Mouse (Mus musculus): Measurements from ENCODE around the gene Mast4. TPM values are rescaled to one million over a fixed set of nuclear protein-coding genes. Genes with fewer than 3 reads are reported as not detected.
A peak's percentile ranks its signal among the peaks of the same experiment; 100 is the strongest.

Mast4 gene
- total RNA-seq, 2 experiments from 2014 or later: 43.1 to 43.4 TPM

GRCm38 (mm10) chr13:102994098-102994497, 340.2 kb downstream of the Mast4 start:
- peak; percentile 21 for DNase-seq
- intact Hi-C loops (cut with DNase I): no loop called here

- no peak for DNase-seq
- intact Hi-C loops (cut with DNase I): no loop called here
Measured at GRCm38 (mm10) chr13:102992680-102993423, 341.4 kb downstream of the Mast4 start.

GRCm38 (mm10) chr13:102991928-102992327, 342.4 kb downstream of the Mast4 start:
- no peak for DNase-seq
- intact Hi-C loops (cut with DNase I): no loop called here

GRCm38 (mm10) chr13:102991196-102991595, 343.1 kb downstream of the Mast4 start:
- no peak for DNase-seq
- intact Hi-C loops (cut with DNase I): no loop called here

GRCm38 (mm10) chr13:102990085-102990484, 344.2 kb downstream of the Mast4 start:
- intact Hi-C loops (cut with DNase I): no loop called here
- no peak for DNase-seq

GRCm38 (mm10) chr13:102989616-102990015, 344.7 kb downstream of the Mast4 start:
- DNase-seq: no peak
- intact Hi-C loops (cut with DNase I): no loop called here

- intact Hi-C loops (cut with DNase I): no loop called here
- no peak for DNase-seq
Measured at GRCm38 (mm10) chr13:102988976-102989375, 345.3 kb downstream of the Mast4 start.

- intact Hi-C loops (cut with DNase I): no loop called here
- no peak for DNase-seq
Measured at GRCm38 (mm10) chr13:102988251-102988895, 345.9 kb downstream of the Mast4 start.

GRCm38 (mm10) chr13:102984550-102984949, 349.7 kb downstream of the Mast4 start:
- intact Hi-C loops (cut with DNase I): no loop called here
- DNase-seq: no peak

GRCm38 (mm10) chr13:102973853-102974252, 360.4 kb downstream of the Mast4 start:
- intact Hi-C loops (cut with DNase I): no loop called here
- DNase-seq: no peak

- intact Hi-C loops (cut with DNase I): no loop called here
- DNase-seq: no peak
Measured at GRCm38 (mm10) chr13:102963471-102963870, 370.8 kb downstream of the Mast4 start.

GRCm38 (mm10) chr13:102958273-102959270, 375.7 kb downstream of the Mast4 start:
- intact Hi-C loops (cut with DNase I): no loop called here
- no peak for DNase-seq

GRCm38 (mm10) chr13:102957508-102958272, 376.6 kb downstream of the Mast4 start:
- intact Hi-C loops (cut with DNase I): no loop called here
- peak; percentile 18 for DNase-seq

GRCm38 (mm10) chr13:102955506-102955905, 378.8 kb downstream of the Mast4 start:
- DNase-seq: no peak
- intact Hi-C loops (cut with DNase I): no loop called here

GRCm38 (mm10) chr13:102949756-102950155, 384.5 kb downstream of the Mast4 start:
- DNase-seq: no peak
- intact Hi-C loops (cut with DNase I): no loop called here

- intact Hi-C loops (cut with DNase I): no loop called here
- DNase-seq: no peak
Measured at GRCm38 (mm10) chr13:102948966-102949365, 385.3 kb downstream of the Mast4 start.

GRCm38 (mm10) chr13:102947546-102947945, 386.8 kb downstream of the Mast4 start:
- no peak for DNase-seq
- intact Hi-C loops (cut with DNase I): no loop called here

GRCm38 (mm10) chr13:102946024-102946821, 388.1 kb downstream of the Mast4 start:
- DNase-seq: peak; percentile 10
- intact Hi-C loops (cut with DNase I): no loop called here

GRCm38 (mm10) chr13:102945450-102945849, 388.8 kb downstream of the Mast4 start:
- DNase-seq: no peak
- intact Hi-C loops (cut with DNase I): no loop called here

GRCm38 (mm10) chr13:102944516-102944915, 389.8 kb downstream of the Mast4 start:
- intact Hi-C loops (cut with DNase I): no loop called here
- DNase-seq: no peak

All from left cerebral cortex, postnatal 4 days (tissue).